Mouse (Mus musculus) limb, embryonic 14.5 days (tissue): Measurements from ENCODE around the gene Shc3. TPM values are rescaled to one million over a fixed set of nuclear protein-coding genes. Genes with fewer than 3 reads are reported as not detected.

Source experiments
- ATAC-seq: fragments of 200-750 bp; cut with Nextera tagmentation; 2 replicates; pipeline ENCODE4 v1.8.0; 2017; ENCODE audit warnings: low read depth, moderate number of reproducible peaks, moderate TSS enrichment; ENCODE audit not compliant: low FRiP score
- DNase-seq: peaks from one replicate; pipeline ENCODE4 v3.0.0-alpha.2; 2015; ENCODE audit warnings: low spot score
- H3K27ac ChIP-seq: fragments of 300-500 bp; sonication (generic); replicated peaks from 2 replicates; pipeline ENCODE4 v1.5.1; 2014; ENCODE audit warnings: low read depth, mild to moderate bottlenecking, low read length, moderate library complexity, mixed read lengths
- H3K27me3 ChIP-seq: fragments of 300-500 bp; sonication (generic); 2 replicates; pipeline ENCODE4 v1.6.1; 2014; ENCODE audit warnings: low read length, mixed read lengths; ENCODE audit not compliant: control insufficient read depth, insufficient read depth
- H3K36me3 ChIP-seq: fragments of 300-500 bp; sonication (generic); 2 replicates; pipeline ENCODE4 v1.6.1; 2014; ENCODE audit warnings: mild to moderate bottlenecking, low read length, moderate library complexity, mixed read lengths; ENCODE audit not compliant: control insufficient read depth, insufficient read depth
- H3K4me1 ChIP-seq: fragments of 300-500 bp; sonication (generic); 2 replicates; pipeline ENCODE4 v1.6.1; 2014; ENCODE audit warnings: antibody characterized with exemption, low read length, mixed read lengths; ENCODE audit not compliant: control insufficient read depth, insufficient read depth
- H3K4me2 ChIP-seq: fragments of 300-500 bp; sonication (generic); replicated peaks from 2 replicates; pipeline ENCODE4 v1.6.1; 2014; ENCODE audit warnings: low read depth, mild to moderate bottlenecking, low read length, moderate library complexity; ENCODE audit not compliant: severe bottlenecking
- H3K4me3 ChIP-seq: fragments of 300-500 bp; sonication (generic); replicated peaks from 2 replicates; pipeline ENCODE4 v1.5.1; 2014; ENCODE audit warnings: low read length
- H3K9ac ChIP-seq: fragments of 300-500 bp; sonication (generic); 2 replicates; pipeline ENCODE4 v1.6.1; 2014; ENCODE audit warnings: mild to moderate bottlenecking, low read depth, low read length, moderate library complexity; ENCODE audit not compliant: severe bottlenecking
- H3K9me3 ChIP-seq: fragments of 300-500 bp; sonication (generic); 2 replicates; pipeline ENCODE4 v1.6.1; 2016; ENCODE audit warnings: low read length; ENCODE audit not compliant: control insufficient read depth
- POLR2A ChIP-seq: fragments of 200-500 bp; IDR thresholded peaks from 2 replicates; pipeline ENCODE4 v1.8.0; 2012; ENCODE audit warnings: inconsistent platforms, mild to moderate bottlenecking, moderate library complexity, borderline replicate concordance; ENCODE audit not compliant: insufficient read depth, insufficient read length; ENCODE audit errors: extremely low read depth
- WGBS: fragments of 180-500 bp; shearing (Covaris S2); extraction: QIAGEN DNeasy Blood & Tissue Kit; methylation state at CpG from one replicate; pipeline ENCODE4 v1.1.7; 2014; 5-methylcytosine and 5-hydroxymethylcytosine counted together
- polyA plus RNA-seq, 2 experiments: library from polyadenylated mRNA; depleted of rRNA in 1 of 2; stranded (reverse) in 1 of 2; unstranded in 1 of 2; fragments of >200 nt; fragmentation: Nextera tagmentation in 1 of 2; extraction: Ambion mirVana in 1 of 2; gene quantifications; 2 replicates each; pipeline versions ENCODE4 v1.2.1 to v1.2.3; 2012 to 2014

Gene Shc3
- polyA plus RNA-seq, 2 experiments, result 0.69 to 1.1 TPM

DNA sequence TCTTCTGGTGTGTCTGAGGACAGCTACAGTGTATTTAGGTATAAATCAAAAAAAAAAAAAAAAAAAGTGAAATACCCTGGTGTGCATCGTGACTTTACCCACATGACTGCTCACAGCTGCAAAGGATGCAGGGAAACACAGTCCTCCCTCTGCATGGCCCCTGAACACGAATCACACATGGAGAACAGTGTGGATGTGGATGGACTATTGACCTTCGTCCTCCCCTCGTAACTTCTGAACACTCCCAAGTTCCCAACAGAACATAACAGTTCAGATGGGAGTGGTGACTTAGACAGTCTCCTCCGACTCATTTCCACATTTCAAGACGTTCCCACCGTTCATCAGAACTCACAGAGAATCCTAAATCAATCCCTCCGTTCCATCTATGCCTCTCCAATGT lies 33.5 kb upstream of the Shc3 start:
- Histone ChIP-seq H3K4me2 (peak overlapping the region; percentile 34), H3K36me3 (no peaks in the 10 kb centered on the region), H3K9me3 (no peaks in the 10 kb centered on the region), H3K27me3 (no peaks in the 10 kb centered on the region), H3K27ac (0 out of 2 replicates have a peak overlapping the region, but pooled peaks have one; percentile 5), H3K4me1 (peaks cover 6% of the 10 kb centered on the region; the same call in 1 of the 2 replicates), H3K9ac (no peak overlapping the region), H3K4me3 (no peak overlapping the region)
- 70% methylated on average over 8 of the region's 8 CpGs for WGBS
- DNase-seq, result no peak
- peak; percentile 24; the same call in 1 of the 2 replicates for ATAC-seq
- no peak for TF ChIP-seq POLR2A

DNA sequence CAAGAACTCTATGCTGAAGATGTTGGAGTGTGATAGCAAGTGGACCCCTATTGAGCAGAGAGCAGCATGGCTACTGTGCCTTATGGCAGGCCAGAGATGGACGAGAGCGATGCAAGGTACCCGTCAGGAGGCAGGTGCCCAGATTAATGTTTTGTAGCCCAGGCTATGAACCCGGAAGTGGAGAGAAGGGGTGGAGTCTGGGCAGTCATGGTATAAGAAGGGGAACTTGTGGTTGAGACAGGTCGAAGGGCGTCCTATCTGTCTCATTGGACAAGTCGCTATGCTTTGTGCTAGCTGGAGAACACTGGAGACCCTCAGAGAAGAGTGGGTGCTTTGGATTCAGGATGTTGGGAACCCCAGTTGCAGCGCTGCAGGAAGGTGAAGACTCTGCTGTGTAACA lies 30.9 kb upstream of the Shc3 start:
- 0 out of 2 replicates have a peak, but pooled peaks cover 5% of the 10 kb centered on the region for H3K27me3 ChIP-seq
- no peaks in the 10 kb centered on the region for H3K9me3 ChIP-seq
- no peaks in the 10 kb centered on the region for H3K36me3 ChIP-seq
- 94% methylated on average over 8 of the region's 8 CpGs for WGBS
- DNase-seq, result no peak
- H3K4me3 ChIP-seq, result no peak overlapping the region
- H3K4me2 ChIP-seq, result no peak overlapping the region
- H3K9ac ChIP-seq, result no peak overlapping the region
- H3K27ac ChIP-seq, result no peak overlapping the region
- no peak for ATAC-seq
- no peak for TF ChIP-seq POLR2A
- peaks cover 6% of the 10 kb centered on the region; the same call in 1 of the 2 replicates for H3K4me1 ChIP-seq

DNA sequence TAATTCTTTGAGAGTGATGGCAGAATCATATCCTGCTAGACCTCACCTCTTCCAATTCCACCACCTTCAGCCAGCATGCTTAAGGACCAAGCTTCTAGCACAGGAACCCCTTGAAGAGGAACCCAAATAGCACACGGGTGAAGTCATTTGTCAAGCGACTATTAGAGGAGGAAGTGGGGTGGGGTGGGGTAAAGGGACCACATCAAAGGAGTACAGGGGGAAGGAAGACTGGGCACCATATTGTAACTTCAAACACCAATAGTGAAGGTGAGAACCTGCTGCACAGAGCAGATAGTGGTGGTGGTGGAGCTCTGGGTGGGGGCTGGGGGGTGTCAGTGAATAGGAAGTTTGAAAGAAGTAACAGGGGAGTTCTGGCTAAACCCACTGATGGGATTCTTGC lies 28.8 kb upstream of the Shc3 start:
- H3K9me3 ChIP-seq, result no peaks in the 10 kb centered on the region
- H3K4me2 ChIP-seq, result no peak overlapping the region
- ATAC-seq (no peak), DNase-seq (no peak)
- H3K27me3 ChIP-seq, result 0 out of 2 replicates have a peak, but pooled peaks cover 6% of the 10 kb centered on the region
- H3K27ac ChIP-seq, result no peak overlapping the region
- 0 out of 2 replicates have a peak, but pooled peaks cover 5% of the 10 kb centered on the region for H3K4me1 ChIP-seq
- no peak for TF ChIP-seq POLR2A
- H3K4me3 ChIP-seq, result no peak overlapping the region
- 40% methylated on average over 2 of the region's 2 CpGs for WGBS
- no peak overlapping the region for H3K9ac ChIP-seq
- H3K36me3 ChIP-seq, result no peaks in the 10 kb centered on the region

DNA sequence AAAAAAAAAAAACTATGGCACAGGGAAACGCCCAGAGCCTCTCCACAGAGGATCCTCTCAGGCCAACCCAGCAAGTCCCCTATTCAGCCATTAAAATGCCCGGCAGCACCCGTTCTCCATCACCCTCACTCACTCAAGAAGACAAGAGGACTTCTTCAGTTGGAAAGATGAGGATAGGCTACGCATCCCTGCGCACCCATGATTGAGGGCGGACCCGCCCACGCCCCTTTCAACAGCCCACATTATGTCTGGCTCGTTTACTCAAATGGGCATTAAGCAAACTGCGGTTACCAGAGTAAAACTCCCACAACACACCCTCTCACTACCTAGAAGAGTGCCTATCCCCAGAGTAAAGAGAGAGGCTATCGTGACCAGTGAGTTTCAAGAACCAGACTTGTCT lies 26.2 kb upstream of the Shc3 start:
- no peak for TF ChIP-seq POLR2A
- H3K4me1 ChIP-seq, result 0 out of 2 replicates have a peak, but pooled peaks cover 5% of the 10 kb centered on the region
- H3K4me3 ChIP-seq, result peak overlapping the region; percentile 41; the same call in 1 of the 2 replicates
- H3K27me3 ChIP-seq, result 0 out of 2 replicates have a peak, but pooled peaks cover 6% of the 10 kb centered on the region
- H3K27ac ChIP-seq, result no peak overlapping the region
- no peak for DNase-seq
- peaks cover 5% of the 10 kb centered on the region; the same call in 1 of the 2 replicates for H3K9me3 ChIP-seq
- H3K36me3 ChIP-seq, result no peaks in the 10 kb centered on the region
- WGBS, result 39% methylated on average over 11 of the region's 11 CpGs
- no peak overlapping the region for H3K9ac ChIP-seq
- H3K4me2 ChIP-seq, result peak overlapping the region; percentile 90
- no peak for ATAC-seq

DNA sequence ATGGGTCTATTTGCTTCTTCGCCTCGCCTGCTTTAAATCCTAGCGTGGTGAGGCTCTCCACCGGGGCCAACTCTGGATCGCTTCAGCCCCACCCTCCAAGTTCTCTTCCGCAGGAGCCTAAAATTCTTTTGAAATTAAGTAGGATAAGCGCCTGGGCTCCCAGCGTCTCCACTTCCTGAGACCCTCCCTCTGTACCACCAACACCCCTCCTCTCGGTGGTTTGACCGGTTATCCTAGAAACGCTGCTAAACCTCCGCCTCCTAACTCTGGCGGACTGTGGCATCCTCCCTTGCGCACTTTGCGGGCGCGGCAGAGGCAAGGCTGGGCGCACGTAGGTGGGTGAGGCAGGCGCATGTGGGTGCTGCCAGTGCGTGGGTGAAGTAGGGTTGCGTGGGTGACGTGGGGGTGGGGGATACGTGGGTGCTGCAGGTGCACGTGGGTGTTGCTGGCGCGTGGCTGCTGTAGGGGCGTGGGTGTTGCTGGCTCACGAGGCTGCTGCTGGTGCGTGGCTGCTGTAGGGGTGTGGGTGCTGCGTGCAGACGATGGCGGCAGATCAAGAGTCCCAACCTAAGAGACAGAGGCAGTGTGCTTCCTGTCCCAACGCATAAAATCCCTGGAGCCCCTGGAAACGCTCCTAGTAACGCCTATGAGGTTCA lies 25.6 kb upstream of the Shc3 start:
- Histone ChIP-seq H3K4me2 (peak overlapping the region; percentile 90), H3K9ac (peak overlapping the region; percentile 40; the same call in 1 of the 2 replicates), H3K27me3 (0 out of 2 replicates have a peak, but pooled peaks cover 6% of the 10 kb centered on the region), H3K4me3 (peak overlapping the region; percentile 41), H3K4me1 (0 out of 2 replicates have a peak, but pooled peaks cover 5% of the 10 kb centered on the region), H3K9me3 (peaks cover 5% of the 10 kb centered on the region; the same call in 1 of the 2 replicates), H3K36me3 (no peaks in the 10 kb centered on the region), H3K27ac (no peak overlapping the region)
- WGBS, result under 1% methylated on average over 36 of the region's 36 CpGs
- ATAC-seq (peak; percentile 41; the same call in 1 of the 2 replicates), DNase-seq (no peak)
- TF ChIP-seq POLR2A, result no peak
